Mouse (Mus musculus): ENCODE data around the gene Olfr1357.
A peak's percentile ranks its signal among the peaks of the same experiment; 100 is the strongest.
"Not testable (repeated sequence)": the region's sequence is repeated elsewhere in the genome, so short reads cannot be mapped to it uniquely, and the experiment has no call there.

Olfr1357 gene

DNA sequence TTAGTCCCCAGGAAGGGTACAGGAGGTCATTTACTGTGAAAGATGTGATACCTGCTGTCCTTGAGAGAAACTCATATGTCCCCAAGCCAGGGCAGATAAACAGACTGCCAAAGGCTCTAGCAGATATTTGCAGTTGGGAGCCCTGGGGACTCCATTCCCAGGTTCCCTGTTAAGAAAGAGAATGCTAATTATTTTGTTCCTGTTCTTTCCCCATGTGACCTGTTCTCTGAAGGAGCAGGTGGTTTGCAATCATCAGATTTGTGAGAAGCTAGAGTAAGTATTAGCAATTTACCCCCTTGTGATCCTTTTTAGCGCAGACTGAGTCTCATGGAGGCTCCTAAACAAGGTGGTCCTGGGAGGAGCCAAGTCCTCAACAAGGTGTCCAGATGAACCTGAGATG, at the start of gene Olfr1357:
Gene Olfr1357 (minus strand): TSS at position 101 of the 400 bp plus-strand sequence.
- no peak for DNase-seq (ENCODE audit: low read depth, low spot score)

DNA sequence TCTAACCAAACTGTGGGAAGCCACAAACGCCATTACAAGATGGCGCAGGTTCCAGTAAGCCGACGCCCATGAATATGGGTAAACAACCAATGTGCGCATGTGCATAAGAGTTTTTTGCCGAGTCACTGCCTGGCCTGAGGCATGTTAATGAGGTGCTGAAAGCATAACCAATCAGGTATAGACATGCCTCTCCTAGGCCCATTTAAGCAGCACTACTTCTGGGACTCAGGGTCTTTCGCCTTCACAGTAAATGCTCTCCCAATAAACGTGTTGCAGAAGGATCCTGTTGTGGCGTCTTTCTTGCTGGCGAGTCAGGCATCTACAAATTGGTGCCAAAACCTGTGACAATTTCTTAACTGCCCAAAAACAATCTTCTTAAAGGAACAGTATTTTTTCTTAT, 48.8 kb upstream of the Olfr1357 start:
- DNase-seq (ENCODE audit: low read depth, low spot score) = peak; percentile 14

DNA sequence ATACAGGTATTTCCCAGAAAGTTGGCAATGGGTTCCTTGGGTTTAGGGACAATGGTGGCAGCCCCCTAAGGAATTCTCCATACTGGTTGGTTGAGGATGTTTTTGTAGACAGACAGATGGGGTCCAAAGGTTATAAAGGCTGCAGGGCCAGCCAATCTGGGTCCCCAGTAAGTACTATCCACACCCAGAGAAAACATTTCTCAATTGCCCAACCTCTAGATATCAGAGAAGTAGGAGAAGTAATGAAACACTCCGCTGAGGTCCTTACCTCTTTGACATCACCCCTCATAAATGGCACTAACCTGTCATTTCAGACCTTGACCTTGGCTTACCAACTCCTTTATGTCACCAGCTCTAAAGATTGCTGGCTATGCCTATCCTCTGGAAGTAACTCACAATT, 46.7 kb upstream of the Olfr1357 start:
- no peak for DNase-seq (ENCODE audit: low read depth, low spot score)

DNA sequence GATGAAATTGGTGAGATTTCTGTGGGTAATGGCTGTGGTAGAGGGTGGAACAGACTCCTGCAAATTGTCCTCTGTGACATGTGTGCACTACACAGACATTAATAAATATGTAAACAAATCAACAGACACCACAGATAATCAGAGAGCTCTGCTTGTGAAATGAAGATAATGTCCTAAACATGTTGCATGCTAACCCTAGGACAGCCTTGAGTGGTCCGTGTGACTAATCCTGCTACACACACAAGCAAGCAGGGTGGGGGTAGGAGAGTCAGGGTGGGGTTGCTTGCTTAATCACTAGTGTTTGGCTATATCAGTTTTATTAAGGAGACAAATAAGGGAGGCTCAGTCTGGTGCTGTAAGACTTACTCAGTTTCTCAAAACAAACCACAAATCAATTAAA, 43.3 kb upstream of the Olfr1357 start:
- DNase-seq (ENCODE audit: low read depth, low spot score) = no peak

DNA sequence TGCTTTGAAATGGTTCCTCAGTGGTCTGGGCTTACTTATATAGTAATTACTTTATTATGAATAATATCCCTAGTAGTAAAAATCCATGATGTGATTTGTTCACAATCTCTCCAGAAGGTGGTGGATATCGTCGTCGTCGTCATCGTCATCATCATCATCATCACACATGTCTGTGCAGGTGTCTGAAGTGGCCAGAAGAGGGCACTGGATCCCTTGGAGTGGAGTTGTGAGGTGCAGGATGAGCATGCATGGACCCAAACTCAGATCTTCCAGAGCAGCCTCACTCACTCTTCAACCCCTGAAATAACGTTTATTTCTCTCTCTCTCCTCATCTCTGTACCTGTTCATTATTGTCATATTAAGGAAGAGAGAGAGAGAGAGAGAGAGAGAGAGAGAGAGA, 14.4 kb upstream of the Olfr1357 start:
- DNase-seq (ENCODE audit: low read depth, low spot score) = peak; percentile 51

DNA sequence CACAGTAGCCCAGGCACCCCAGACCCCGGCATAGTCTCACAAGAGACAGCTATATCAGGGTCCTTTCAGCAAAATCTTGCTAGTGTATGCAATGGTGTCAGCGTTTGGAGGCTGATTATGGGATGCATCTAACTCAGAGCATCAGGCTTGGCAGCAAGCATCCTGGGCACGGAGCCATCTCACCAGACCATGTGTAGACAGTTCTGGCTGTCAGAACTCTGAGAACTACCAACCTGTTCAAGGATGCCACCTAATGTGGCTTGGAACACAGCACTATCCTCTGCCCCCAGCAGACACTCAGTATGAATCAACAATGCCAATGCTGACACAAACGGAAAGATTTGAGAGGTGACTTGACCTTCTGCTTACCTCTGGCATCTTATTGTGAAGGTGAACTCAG, 12.3 kb upstream of the Olfr1357 start:
- no peak for DNase-seq (ENCODE audit: low read depth, low spot score)

DNA sequence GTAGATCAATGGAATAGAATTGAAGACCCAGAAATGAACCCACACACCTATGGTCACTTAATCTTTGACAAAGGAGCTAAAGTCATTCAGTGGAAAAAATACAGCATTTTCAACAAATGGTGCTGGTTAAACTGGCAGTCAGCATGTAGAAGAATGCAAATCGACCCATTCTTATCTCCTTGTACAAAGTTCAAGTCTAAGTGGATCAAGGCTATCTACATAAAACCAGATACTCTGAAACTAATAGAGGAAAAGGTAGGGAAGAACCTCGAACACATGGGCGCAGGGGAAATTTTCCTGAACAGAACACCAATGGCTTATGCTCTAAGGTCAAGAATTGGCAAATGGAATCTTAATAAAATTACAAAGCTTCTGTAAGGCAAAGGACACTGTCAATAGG, 5.3 kb upstream of the Olfr1357 start:
- DNase-seq (ENCODE audit: low read depth, low spot score) = not testable (repeated sequence)

DNA sequence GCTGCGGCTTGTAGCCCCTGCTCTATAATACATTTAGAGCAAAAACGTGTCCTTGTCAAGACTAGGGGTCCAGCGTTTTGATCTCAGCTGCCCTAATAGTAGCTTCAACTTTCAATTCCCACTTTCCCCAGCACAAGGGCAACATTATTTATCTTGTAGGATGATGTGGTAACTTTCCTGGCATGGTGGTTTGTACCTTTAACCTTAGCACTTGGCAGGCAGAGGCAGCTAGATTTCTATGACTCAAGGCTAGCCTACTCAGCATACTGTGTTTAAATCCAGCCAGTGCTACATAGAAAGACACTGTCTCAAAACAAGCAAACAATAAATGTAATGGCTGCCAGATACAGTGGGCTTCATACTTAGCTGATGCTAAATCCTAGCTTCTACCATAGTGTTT, 10.3 kb downstream of the Olfr1357 start:
- DNase-seq (ENCODE audit: low read depth, low spot score) = no peak

DNA sequence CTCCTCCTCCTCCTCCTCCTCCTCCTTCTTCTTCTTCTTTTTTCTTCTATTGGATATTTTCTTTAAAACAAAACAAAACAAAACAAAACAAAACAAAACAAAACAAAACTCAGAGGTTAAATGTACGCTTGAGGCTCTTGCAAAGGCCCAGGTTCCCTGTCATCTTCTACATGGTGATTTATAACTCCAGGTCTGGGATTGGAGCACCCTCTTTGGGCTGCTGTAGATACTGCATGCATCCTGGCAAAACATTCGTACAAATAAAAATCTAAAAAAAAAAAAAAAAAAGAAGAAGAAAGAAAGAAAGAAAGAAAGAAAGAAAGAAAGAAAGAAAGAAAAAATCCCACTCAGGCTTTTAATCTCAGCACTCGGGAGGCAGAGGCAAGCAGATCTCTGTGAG, 12.8 kb downstream of the Olfr1357 start:
- peak; percentile 53 for DNase-seq (ENCODE audit: low read depth, low spot score)

DNA sequence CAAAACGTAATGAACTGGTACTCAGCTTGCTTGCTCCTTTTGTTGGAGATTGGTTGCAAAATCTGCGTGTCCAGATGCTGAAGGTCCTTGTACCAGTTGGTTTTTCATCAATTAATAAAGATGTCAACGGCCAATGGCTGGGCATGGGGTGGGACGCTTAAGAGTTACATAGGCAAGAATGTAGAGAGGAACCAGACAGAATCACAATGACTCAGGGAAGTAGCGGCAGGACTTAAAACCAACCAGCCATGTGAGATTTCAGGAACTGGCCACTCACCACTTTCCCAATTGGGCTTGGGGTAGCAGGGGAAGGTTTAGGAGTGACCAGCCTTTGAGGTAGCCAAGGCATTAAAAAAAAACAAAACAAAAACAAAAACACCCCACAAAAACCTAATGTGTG, 18.0 kb downstream of the Olfr1357 start:
- DNase-seq (ENCODE audit: low read depth, low spot score) = no peak

DNA sequence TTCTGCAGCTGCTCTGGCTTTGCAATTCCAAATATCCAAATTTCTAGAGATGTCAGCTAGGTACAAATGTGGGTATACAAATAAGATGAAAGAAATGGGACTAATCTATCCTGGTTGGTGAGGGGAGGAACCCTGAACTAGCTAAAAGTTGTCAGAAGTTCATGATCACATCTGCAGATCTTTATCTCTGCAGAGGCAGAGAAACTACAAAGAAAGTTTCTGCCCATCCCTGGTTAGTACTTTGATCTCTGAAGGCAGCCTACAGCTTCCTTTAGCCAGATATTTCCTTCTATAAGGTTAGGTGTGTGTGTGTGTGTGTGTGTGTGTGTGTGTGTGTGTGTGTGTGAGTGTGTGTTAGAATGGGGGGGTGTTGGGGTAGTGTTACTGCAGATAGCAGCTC, 23.3 kb downstream of the Olfr1357 start:
- no peak for DNase-seq (ENCODE audit: low read depth, low spot score)

DNA sequence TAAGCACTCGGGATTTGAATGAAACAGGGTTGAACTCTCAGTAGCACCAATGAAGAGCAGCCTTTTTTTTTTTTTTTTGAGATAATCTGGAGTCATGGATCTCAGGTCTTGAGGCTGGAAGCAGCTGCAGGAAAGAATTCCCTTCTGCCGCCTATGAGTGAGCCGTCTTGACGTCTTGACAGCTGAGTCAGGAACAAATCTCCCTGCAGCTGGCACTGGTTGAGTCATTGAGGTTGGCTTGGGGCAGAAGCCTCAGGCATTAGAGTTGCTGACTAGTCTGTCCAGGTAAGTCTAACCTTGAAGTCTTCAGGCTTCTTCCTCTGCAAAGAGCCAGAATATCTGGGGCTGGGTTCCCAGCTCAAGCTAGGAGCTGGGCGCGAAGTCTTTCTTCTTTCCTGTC, 23.7 kb downstream of the Olfr1357 start:
- DNase-seq (ENCODE audit: low read depth, low spot score) = no peak

DNA sequence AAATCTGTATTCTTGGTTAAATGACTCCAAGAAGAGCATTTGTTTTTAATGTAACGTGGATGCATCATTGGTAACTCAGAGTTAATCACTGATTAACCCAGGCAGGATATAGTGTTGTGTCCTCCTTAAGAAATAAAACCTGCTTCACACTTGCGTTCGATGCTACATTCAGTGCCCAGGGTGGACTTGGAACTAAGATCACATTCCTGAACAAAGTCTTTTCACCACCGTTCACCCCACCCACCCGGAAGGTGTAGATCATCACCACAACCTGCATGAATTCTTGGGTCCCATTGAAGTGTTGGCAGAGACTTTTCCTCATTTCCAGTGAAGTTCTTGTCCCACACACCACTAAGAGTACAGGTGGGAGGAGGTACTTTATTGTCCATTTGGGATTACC, 24.1 kb downstream of the Olfr1357 start:
- no peak for DNase-seq (ENCODE audit: low read depth, low spot score)

DNA sequence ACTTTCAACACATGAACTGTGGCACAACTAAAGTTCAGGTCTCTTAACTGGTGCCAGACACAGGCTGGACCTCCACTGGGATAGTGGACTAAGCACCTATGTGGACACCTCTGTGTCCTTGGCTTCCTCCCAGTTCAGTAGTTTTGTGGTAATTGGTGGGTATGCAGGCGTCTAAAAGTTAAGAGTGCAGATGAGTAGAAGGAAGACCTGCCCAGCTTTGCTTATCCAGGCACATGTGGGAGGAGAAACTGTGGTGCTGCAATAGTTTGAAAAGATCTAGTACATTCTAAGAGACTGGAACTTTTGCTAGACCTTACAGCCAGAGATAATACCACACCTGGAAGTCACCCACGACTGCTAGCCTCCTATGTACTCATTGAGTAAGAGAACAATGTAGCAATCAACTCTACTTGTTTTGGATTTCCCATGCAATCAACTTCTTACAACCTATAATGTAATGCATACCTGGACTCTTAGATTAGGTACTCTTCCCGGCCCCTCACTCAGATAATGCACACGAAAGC, 25.0 kb downstream of the Olfr1357 start:
- no peak for DNase-seq (ENCODE audit: low read depth, low spot score)

DNA sequence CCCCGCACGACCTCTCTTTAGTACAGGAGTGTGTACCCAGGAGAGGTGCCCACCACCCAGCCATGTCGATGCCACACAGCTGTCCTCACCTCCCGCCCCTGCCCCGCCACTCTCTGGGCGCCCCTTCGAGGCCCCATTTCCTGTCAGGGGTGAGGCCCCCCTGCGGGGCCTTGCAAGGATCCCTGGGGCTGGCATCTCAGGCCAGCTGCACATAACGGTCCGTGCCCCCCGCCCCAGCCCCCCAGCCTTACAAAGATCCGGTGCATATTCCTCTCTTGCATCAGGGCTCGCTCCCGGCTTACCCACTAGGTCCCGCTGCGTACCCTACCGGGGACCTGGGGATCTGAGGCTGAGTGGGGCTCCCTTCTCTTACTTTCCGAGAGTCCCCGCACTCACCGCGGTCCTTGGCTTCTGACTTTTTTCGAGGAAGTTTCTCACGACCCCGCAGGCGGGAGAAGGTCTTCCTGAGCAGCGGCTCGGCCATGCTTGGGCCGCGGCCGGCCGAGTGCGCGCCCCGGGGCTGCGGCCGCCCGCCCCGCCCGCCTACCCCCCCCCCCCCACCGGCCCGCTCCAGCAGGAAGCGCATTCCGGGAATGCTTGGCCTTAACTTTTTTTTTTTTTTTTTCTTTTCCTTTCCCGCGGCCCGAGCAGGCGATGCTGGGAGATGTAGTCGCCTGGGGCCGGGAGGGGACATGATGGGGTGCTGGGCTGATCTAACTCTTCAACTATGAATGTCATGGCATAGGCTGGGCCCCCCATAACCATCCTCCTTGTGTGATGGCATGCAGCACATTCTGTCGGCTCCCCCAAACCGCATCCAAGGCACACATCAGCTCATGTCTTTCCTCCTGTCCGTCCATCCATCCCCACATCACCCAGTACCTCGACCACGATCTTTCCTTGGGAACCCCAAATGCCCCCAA, 26.2 kb downstream of the Olfr1357 start, which contains the start of gene Syde1:
Gene Syde1 (minus strand): TSS at position 559 of the 923 bp plus-strand sequence.
- DNase-seq (ENCODE audit: low read depth, low spot score) = peak; percentile 56

DNA sequence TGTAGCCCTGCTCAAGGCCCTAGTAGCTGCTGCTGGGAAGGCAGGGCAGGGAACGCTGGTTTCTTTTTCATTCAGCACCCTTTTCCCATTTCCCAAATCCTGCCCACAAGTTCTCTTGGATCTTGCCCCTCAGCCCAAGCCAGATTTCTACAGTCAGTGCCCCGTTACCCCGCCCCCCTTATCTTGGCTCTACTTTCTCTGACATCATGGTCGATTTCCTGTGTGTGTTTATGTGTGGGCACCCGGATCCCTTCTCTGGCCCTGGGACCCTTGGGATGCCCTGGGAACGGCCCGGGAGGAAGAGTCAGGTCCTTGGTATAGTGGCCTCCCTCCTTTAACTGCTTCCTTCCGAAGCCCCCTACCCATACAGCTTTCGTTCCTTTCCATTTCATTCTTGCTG, 27.1 kb downstream of the Olfr1357 start:
- no peak for DNase-seq (ENCODE audit: low read depth, low spot score)

DNA sequence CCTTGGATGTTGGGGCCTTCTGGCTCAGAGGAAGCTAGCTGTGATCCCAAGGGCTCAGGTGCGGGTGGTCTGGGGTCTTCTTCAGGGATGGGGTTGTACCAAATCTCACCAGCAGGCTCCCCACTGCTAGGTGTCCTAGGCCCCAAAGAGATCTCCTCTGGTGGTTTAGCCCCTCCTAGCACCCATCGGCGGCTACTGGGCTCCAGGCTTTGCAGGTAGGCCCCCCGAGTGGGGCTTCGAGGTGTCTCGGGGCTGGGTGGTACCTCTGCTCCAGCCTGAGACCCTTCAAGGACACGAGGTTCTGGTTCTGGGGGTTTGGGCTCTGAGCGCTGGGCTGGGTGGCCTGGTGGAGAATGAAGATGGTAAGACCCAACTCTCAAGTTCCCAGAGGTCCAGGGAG, 28.0 kb downstream of the Olfr1357 start:
- no peak for DNase-seq (ENCODE audit: low read depth, low spot score)

DNA sequence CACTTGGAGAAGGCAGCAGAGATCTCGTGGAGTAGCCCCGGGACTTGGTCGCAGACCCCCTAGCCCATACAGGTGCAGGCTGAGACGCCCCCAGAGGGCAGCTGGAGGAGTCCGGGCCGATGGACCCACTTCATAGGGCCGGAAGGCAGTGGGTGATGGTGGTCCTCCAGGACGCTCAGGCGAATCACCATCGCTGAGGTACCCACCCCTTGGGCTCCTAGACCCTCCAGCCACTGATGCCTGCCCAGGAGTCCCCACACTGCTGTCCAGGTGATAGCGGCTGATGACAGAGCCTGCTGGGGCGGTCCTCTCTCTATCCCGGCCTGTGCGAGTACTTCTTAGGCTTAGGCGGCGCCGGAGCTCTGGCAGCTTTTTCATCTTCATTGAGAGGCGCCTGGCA, 28.6 kb downstream of the Olfr1357 start:
- no peak for DNase-seq (ENCODE audit: low read depth, low spot score)

DNA sequence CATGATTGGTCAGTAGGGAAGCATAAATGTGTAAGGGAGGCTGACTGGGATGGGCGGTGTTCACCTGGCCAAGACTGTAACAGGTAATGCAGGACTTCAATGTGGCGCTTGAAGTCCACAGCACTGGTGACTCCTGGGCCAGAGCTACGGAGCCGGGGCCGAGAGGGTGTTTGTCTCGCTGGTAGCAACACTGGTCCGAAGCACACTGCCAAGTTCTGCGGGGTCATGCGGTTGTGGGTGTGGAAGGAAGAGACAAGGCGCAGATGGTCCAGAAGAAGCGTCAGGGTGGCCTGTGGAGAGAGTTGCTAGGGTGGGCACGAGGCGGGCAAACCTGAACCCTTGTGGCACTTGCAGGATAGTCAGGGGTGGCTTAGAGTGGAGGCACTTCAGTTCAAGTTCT, 31.8 kb downstream of the Olfr1357 start:
- no peak for DNase-seq (ENCODE audit: low read depth, low spot score)

DNA sequence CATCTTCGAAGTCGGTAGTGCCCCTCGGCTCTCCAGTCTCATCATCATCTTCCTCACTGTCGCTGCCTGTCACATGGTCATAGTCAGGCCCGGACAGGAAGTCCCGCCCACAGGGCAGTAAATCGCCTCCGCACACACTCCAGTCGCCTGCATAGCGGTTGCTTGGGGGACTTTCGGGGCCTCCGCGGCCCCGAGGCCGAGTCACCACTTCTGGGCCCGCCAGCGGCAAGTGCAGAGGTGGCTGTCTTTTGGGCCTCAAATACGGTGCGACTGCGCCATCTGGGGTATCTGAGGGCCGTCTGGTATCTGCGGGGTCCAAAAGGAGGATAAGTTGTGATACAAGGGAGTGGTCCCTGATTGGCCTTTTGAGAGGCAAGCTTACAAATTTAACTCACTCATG, 32.3 kb downstream of the Olfr1357 start:
- DNase-seq (ENCODE audit: low read depth, low spot score) = no peak

DNA sequence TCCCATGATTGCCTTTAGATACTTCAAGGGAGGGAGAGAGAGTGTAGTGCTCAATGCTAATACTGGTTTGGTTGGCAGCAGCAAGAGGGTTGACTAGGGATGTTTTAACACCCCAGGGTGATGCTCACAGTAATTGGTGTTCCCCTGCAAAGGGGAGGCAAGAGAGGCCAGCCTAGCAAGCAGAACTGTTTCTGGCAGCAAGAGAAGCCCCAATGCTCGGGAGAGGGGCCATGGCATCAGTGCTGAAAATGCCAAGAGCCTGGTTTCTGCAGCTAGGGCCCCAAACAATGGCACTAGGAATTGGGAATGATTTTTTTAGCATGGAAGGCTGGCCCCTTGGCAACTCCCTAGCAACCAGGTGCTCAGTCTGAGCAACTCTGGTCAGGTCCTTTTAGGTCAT, 32.9 kb downstream of the Olfr1357 start:
- DNase-seq (ENCODE audit: low read depth, low spot score) = no peak

DNA sequence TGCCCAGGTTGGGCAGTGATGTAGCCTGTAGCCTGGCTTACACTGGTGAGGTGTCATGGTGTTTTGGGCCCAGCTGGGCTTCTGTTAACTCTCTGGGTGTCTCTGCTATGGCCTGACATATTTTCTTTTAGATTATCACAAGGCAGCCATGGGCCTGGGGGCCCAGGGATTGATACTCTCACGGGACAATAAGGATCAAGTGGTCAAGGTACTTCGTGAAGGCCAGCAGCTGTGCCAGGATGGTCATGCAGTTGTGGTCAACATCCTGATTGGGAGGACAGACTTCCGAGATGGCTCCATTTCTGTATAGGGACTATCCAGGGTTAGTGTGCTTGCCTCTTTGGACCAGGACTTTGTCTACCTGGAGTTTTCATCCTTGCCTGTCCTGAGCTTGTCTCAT, 33.9 kb downstream of the Olfr1357 start:
- no peak for DNase-seq (ENCODE audit: low read depth, low spot score)

DNA sequence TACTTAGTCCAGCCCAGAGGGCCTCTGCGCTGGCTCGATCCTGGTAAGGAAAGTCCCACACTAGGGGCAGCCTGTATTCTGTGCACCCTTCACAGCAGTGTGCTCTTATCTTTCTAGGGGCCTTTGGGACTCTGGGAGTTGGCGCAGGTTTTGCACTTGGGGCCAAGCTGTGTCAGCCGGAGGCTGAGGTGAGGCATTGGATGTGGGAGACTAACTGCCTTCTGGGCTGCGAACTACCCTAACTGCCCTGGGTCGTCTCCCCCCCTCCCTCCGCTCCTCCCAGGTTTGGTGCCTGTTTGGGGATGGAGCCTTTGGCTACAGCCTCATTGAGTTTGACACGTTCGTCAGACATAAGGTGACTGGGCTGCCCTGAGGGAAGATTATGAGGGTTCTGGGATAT, 34.5 kb downstream of the Olfr1357 start:
- no peak for DNase-seq (ENCODE audit: low read depth, low spot score)
